Mouse (Mus musculus): ENCODE results near the gene Lrfn2.

GRCm38 (mm10) chr17:48925426-48925825 lies 6.8 kb upstream of the Lrfn2 start:
- TF ChIP-seq CTCF (IDR thresholded peaks at IDR 0.05; ENCODE audit: extremely low read depth, insufficient read depth, low read length) (no peak), POLR2A (IDR thresholded peaks at IDR 0.05; ENCODE audit: extremely low read depth, insufficient read depth, low read length) (no peak)

Measured in cortical plate, adult 2 months (tissue).